Mouse (Mus musculus): ENCODE results near the gene Olfr1333. TPM values are rescaled to one million over a fixed set of nuclear protein-coding genes. Genes with fewer than 3 reads are reported as not detected.
"Not testable (repeated sequence)": the region's sequence is repeated elsewhere in the genome, so short reads cannot be mapped to it uniquely, and the experiment has no call there.

Gene Olfr1333
- not detected in 2 replicates for polyA plus RNA-seq (2014; fragmentation: Nextera tagmentation; extraction: Ambion mirVana)

- Histone ChIP-seq H3K4me2 (ENCODE audit: low read length) (no peak within 1 kb of the TSS), H3K9ac (ENCODE audit: low read length) (no peak within 1 kb of the TSS), H3K27ac (ENCODE audit: low read depth) (no peak within 1 kb of the TSS), H3K4me1 (replicated peaks; ENCODE audit: control insufficient read depth, insufficient read depth, low read length) (no peaks in the 10 kb centered on the region), H3K27me3 (replicated peaks; ENCODE audit: control insufficient read depth, insufficient read depth, low read length) (no peaks in the 10 kb centered on the region), H3K36me3 (ENCODE audit: control insufficient read depth, insufficient read depth, low read length) (no peaks in the 10 kb centered on the region), H3K9me3 (ENCODE audit: control insufficient read depth, low read length) (no peaks in the 10 kb centered on the region), H3K4me3 (ENCODE audit: low read depth, low read length) (no peak within 1 kb of the TSS)
- ATAC-seq (replicated peaks; ENCODE audit: low FRiP score, low TSS enrichment, low read depth) (no peak), DNase-seq (ENCODE audit: low spot score) (no peak)
- 94% methylated on average over 1 of the region's 1 CpGs for WGBS
Observed at GRCm38 (mm10) chr4:118836179-118836578, at the start of gene Olfr1333. Olfr1333 (minus strand) TSS chr4:118836279.

DNA sequence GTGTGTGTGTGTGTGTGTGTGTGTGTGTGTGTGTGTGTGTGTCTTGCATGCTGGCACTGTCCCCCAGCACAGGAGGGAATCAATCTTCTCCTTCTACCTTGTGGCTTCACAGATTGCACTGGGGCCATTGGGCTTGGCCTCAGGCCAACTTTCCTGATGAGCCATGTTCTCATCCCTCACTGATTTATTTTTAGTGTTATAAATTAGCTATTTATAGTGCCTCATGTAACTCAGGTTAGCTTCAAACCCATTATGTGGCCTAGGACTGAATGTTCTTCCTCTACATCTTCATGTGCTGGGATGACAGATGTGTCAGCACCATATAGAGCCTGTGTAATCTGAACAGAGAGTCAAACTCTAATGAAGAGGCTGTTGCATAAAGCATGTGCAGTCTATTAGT lies 31.5 kb upstream of the Olfr1333 start:
- no peaks in the 10 kb centered on the region for H3K27me3 ChIP-seq (replicated peaks; ENCODE audit: control insufficient read depth, insufficient read depth, low read length)
- no peaks in the 10 kb centered on the region for H3K4me1 ChIP-seq (replicated peaks; ENCODE audit: control insufficient read depth, insufficient read depth, low read length)
- H3K4me3 ChIP-seq (ENCODE audit: low read depth, low read length): no peak overlapping the region
- DNase-seq (ENCODE audit: low spot score) (no peak), ATAC-seq (replicated peaks; ENCODE audit: low FRiP score, low TSS enrichment, low read depth) (no peak)
- H3K9me3 ChIP-seq (ENCODE audit: control insufficient read depth, low read length): no peaks in the 10 kb centered on the region
- no peak overlapping the region for H3K27ac ChIP-seq (ENCODE audit: low read depth)
- no peak overlapping the region for H3K4me2 ChIP-seq (ENCODE audit: low read length)
- no peaks in the 10 kb centered on the region for H3K36me3 ChIP-seq (ENCODE audit: control insufficient read depth, insufficient read depth, low read length)
- H3K9ac ChIP-seq (ENCODE audit: low read length): no peak overlapping the region

- H3K4me2 ChIP-seq (ENCODE audit: low read length): no peak within 1 kb of the TSS
- DNase-seq (ENCODE audit: low spot score) (no peak), ATAC-seq (replicated peaks; ENCODE audit: low FRiP score, low TSS enrichment, low read depth) (no peak)
- H3K4me3 ChIP-seq (ENCODE audit: low read depth, low read length): no peak within 1 kb of the TSS
- 86% methylated on average over 1 of the region's 1 CpGs for WGBS
- H3K4me1 ChIP-seq (replicated peaks; ENCODE audit: control insufficient read depth, insufficient read depth, low read length): no peaks in the 10 kb centered on the region
- no peaks in the 10 kb centered on the region for H3K9me3 ChIP-seq (ENCODE audit: control insufficient read depth, low read length)
- H3K27ac ChIP-seq (ENCODE audit: low read depth): no peak within 1 kb of the TSS
- no peaks in the 10 kb centered on the region for H3K27me3 ChIP-seq (replicated peaks; ENCODE audit: control insufficient read depth, insufficient read depth, low read length)
- H3K9ac ChIP-seq (ENCODE audit: low read length): no peak within 1 kb of the TSS
- no peaks in the 10 kb centered on the region for H3K36me3 ChIP-seq (ENCODE audit: control insufficient read depth, insufficient read depth, low read length)
Observed at GRCm38 (mm10) chr4:118864349-118864748, 28.3 kb upstream of the Olfr1333 start, which contains the start of gene Olfr1331. Olfr1331 (plus strand) TSS chr4:118864649.

- WGBS: 73% methylated on average over 4 of the region's 4 CpGs
- Histone ChIP-seq H3K9ac (ENCODE audit: low read length) (no peak overlapping the region), H3K4me2 (ENCODE audit: low read length) (no peak overlapping the region), H3K27me3 (replicated peaks; ENCODE audit: control insufficient read depth, insufficient read depth, low read length) (no peaks in the 10 kb centered on the region), H3K36me3 (ENCODE audit: control insufficient read depth, insufficient read depth, low read length) (no peaks in the 10 kb centered on the region), H3K9me3 (ENCODE audit: control insufficient read depth, low read length) (no peaks in the 10 kb centered on the region), H3K4me1 (replicated peaks; ENCODE audit: control insufficient read depth, insufficient read depth, low read length) (no peaks in the 10 kb centered on the region), H3K4me3 (ENCODE audit: low read depth, low read length) (no peak overlapping the region), H3K27ac (ENCODE audit: low read depth) (no peak overlapping the region)
- DNase-seq (ENCODE audit: low spot score): no peak
- no peak for ATAC-seq (replicated peaks; ENCODE audit: low FRiP score, low TSS enrichment, low read depth)
Observed at GRCm38 (mm10) chr4:118862704-118863103, 26.6 kb upstream of the Olfr1333 start.

GRCm38 (mm10) chr4:118861791-118862190 lies 25.7 kb upstream of the Olfr1333 start:
- ATAC-seq (replicated peaks; ENCODE audit: low FRiP score, low TSS enrichment, low read depth) (no peak), DNase-seq (ENCODE audit: low spot score) (no peak)
- no peak overlapping the region for H3K4me3 ChIP-seq (ENCODE audit: low read depth, low read length)
- H3K27ac ChIP-seq (ENCODE audit: low read depth): no peak overlapping the region
- no peak overlapping the region for H3K4me2 ChIP-seq (ENCODE audit: low read length)
- no peaks in the 10 kb centered on the region for H3K4me1 ChIP-seq (replicated peaks; ENCODE audit: control insufficient read depth, insufficient read depth, low read length)
- no peak overlapping the region for H3K9ac ChIP-seq (ENCODE audit: low read length)
- no peaks in the 10 kb centered on the region for H3K27me3 ChIP-seq (replicated peaks; ENCODE audit: control insufficient read depth, insufficient read depth, low read length)
- 90% methylated on average over 1 of the region's 1 CpGs for WGBS
- no peaks in the 10 kb centered on the region for H3K9me3 ChIP-seq (ENCODE audit: control insufficient read depth, low read length)
- no peaks in the 10 kb centered on the region for H3K36me3 ChIP-seq (ENCODE audit: control insufficient read depth, insufficient read depth, low read length)

GRCm38 (mm10) chr4:118818921-118819320 lies 17.2 kb downstream of the Olfr1333 start:
- no peak overlapping the region for H3K27ac ChIP-seq (ENCODE audit: low read depth)
- H3K36me3 ChIP-seq (ENCODE audit: control insufficient read depth, insufficient read depth, low read length): no peaks in the 10 kb centered on the region
- no peak overlapping the region for H3K9ac ChIP-seq (ENCODE audit: low read length)
- no peaks in the 10 kb centered on the region for H3K27me3 ChIP-seq (replicated peaks; ENCODE audit: control insufficient read depth, insufficient read depth, low read length)
- no peak for ATAC-seq (replicated peaks; ENCODE audit: low FRiP score, low TSS enrichment, low read depth)
- DNase-seq (ENCODE audit: low spot score): no peak
- WGBS: 88% methylated on average over 1 of the region's 1 CpGs
- no peak overlapping the region for H3K4me3 ChIP-seq (ENCODE audit: low read depth, low read length)
- H3K4me1 ChIP-seq (replicated peaks; ENCODE audit: control insufficient read depth, insufficient read depth, low read length): no peaks in the 10 kb centered on the region
- no peak overlapping the region for H3K4me2 ChIP-seq (ENCODE audit: low read length)
- no peaks in the 10 kb centered on the region for H3K9me3 ChIP-seq (ENCODE audit: control insufficient read depth, low read length)

- Histone ChIP-seq H3K27me3 (replicated peaks; ENCODE audit: control insufficient read depth, insufficient read depth, low read length) (no peaks in the 10 kb centered on the region), H3K9ac (ENCODE audit: low read length) (no peak within 1 kb of the TSS), H3K4me1 (replicated peaks; ENCODE audit: control insufficient read depth, insufficient read depth, low read length) (no peaks in the 10 kb centered on the region), H3K4me2 (ENCODE audit: low read length) (no peak within 1 kb of the TSS), H3K27ac (ENCODE audit: low read depth) (no peak within 1 kb of the TSS), H3K4me3 (ENCODE audit: low read depth, low read length) (no peak within 1 kb of the TSS), H3K9me3 (ENCODE audit: control insufficient read depth, low read length) (no peaks in the 10 kb centered on the region), H3K36me3 (ENCODE audit: control insufficient read depth, insufficient read depth, low read length) (no peaks in the 10 kb centered on the region)
- 87% methylated on average over 4 of the region's 4 CpGs for WGBS
- no peak for DNase-seq (ENCODE audit: low spot score)
- ATAC-seq (replicated peaks; ENCODE audit: low FRiP score, low TSS enrichment, low read depth): no peak
Observed at GRCm38 (mm10) chr4:118809844-118810243, 26.2 kb downstream of the Olfr1333 start, which contains the start of gene Olfr1335. Olfr1335 (minus strand) TSS chr4:118809944.

GRCm38 (mm10) chr4:118792796-118793195 lies 43.3 kb downstream of the Olfr1333 start:
- H3K27me3 ChIP-seq (replicated peaks; ENCODE audit: control insufficient read depth, insufficient read depth, low read length); H3K9me3 ChIP-seq (ENCODE audit: control insufficient read depth, low read length); ATAC-seq (replicated peaks; ENCODE audit: low FRiP score, low TSS enrichment, low read depth): not testable (repeated sequence)

DNA sequence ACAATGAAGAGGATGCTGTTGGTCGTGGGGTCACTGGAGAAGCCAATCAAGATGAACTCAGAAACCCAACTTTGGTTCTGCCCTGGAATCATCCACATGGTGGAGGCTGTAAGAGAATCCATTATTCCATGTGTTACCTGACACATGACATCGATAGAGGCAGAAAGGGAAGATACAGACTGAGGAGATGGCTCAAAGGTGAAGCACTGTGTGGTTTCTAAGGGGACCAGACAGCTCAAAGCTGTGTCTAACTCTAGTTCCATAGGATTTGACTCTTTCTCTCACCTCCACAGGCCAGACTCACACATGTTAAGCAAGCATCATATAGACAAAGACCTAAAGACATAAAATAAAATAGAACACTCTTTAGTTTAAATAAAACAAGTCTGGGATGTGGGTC lies 53.6 kb downstream of the Olfr1333 start, which contains the start of gene Olfr1337:
Gene Olfr1337, minus strand, starts transcription at position 101 of the 400 bp plus-strand sequence.
- H3K4me2 ChIP-seq (ENCODE audit: low read length): no peak within 1 kb of the TSS
- no peaks in the 10 kb centered on the region for H3K4me1 ChIP-seq (replicated peaks; ENCODE audit: control insufficient read depth, insufficient read depth, low read length)
- no peaks in the 10 kb centered on the region for H3K27me3 ChIP-seq (replicated peaks; ENCODE audit: control insufficient read depth, insufficient read depth, low read length)
- no peaks in the 10 kb centered on the region for H3K9me3 ChIP-seq (ENCODE audit: control insufficient read depth, low read length)
- DNase-seq (ENCODE audit: low spot score): no peak
- no peak within 1 kb of the TSS for H3K27ac ChIP-seq (ENCODE audit: low read depth)
- no peak within 1 kb of the TSS for H3K4me3 ChIP-seq (ENCODE audit: low read depth, low read length)
- no peak for ATAC-seq (replicated peaks; ENCODE audit: low FRiP score, low TSS enrichment, low read depth)
- H3K36me3 ChIP-seq (ENCODE audit: control insufficient read depth, insufficient read depth, low read length): no peaks in the 10 kb centered on the region
- WGBS: 85% methylated on average over 2 of the region's 2 CpGs
- H3K9ac ChIP-seq (ENCODE audit: low read length): no peak within 1 kb of the TSS

More at GRCm38 (mm10) chr4:118792796-118793195, 43.3 kb downstream of the Olfr1333 start:
- H3K36me3 ChIP-seq (ENCODE audit: control insufficient read depth, insufficient read depth, low read length); H3K4me1 ChIP-seq (replicated peaks; ENCODE audit: control insufficient read depth, insufficient read depth, low read length); H3K4me3 ChIP-seq (ENCODE audit: low read depth, low read length); DNase-seq (ENCODE audit: low spot score); H3K4me2 ChIP-seq (ENCODE audit: low read length); H3K27ac ChIP-seq (ENCODE audit: low read depth); H3K9ac ChIP-seq (ENCODE audit: low read length): not testable (repeated sequence)

Data from intestine, embryonic 14.5 days (tissue).